ENCODE assay signal across 1 mouse cellular context in the genomic region with DNA sequence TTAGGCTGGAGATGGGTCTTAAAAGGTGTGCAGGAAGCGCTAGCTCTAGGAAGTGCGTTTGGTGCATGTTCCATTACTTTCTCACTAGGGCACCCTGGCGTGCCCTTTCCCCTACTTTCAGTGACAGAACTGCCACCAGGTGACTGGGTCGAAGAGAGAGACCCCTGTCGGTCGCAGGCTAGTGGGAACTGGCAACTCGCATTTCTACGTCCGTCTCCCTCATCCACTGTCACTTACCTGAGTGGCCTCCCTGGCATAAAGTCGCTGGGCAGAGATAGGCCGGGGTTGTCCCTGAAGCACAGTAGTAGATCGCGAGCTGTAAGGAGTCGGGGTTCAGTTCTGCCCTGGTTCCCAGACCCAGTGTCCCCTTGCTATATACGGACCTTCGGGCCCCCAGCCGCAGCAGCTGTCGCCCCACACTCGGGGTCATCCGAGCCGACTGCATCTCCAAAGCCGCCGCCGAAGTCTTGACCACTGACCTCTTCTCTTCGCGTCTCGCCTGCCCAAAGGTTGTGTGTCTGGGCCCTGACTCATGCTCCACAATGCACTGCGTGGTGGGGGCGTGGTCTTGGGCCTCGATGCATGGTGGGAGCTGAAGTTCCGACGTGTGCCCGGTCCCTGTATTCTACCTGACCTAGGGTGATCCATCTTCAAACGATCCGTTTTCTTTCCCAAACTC.
TF ChIP-seq lines count a peak whose summit lies in the region.

TSS of gene Acadvl (minus strand) at position 532 of the 679 bp plus-strand sequence.

TF ChIP-seq in MEL, 35 proteins besides CTCF, POLR2A, EP300 and RAD21 (continued from another document):
- TF ChIP-seq GATA1 (IDR thresholded peaks at IDR 0.05; ENCODE audit: low read depth, low read length) (no peak), ZMIZ1 (IDR thresholded peaks at IDR 0.05; ENCODE audit: low read depth, low read length) (peak; percentile 82; the same call in 1 of the 2 replicates), TCF12 (IDR thresholded peaks at IDR 0.05; ENCODE audit: low read depth, low read length) (peak; percentile 67), SMC3 (IDR thresholded peaks at IDR 0.05; ENCODE audit: low read depth, low read length) (peak; percentile 40; the same call in 1 of the 2 replicates), MXI1 (IDR thresholded peaks at IDR 0.05; ENCODE audit: low read depth, low read length) (peak; percentile 85), ELF1 (IDR thresholded peaks at IDR 0.05; ENCODE audit: low read depth, low read length) (peak; percentile 64)
